Mouse (Mus musculus) neural tube, embryonic 11.5 days (tissue): ENCODE data around the gene Tmed2. TPM values are rescaled to one million over a fixed set of nuclear protein-coding genes. Genes with fewer than 3 reads are reported as not detected.
"Not testable (repeated sequence)": the region's sequence is repeated elsewhere in the genome, so short reads cannot be mapped to it uniquely, and the experiment has no call there.

Experiments used
- ATAC-seq: fragments of 200-750 bp; cut with Nextera tagmentation; 2 replicates; pipeline ENCODE4 v1.8.0; 2017; ENCODE audit warnings: moderate number of reproducible peaks, mild to moderate bottlenecking, moderate TSS enrichment, moderate library complexity; ENCODE audit not compliant: insufficient read depth, low FRiP score, low TSS enrichment
- DNase-seq: peaks from one replicate; pipeline ENCODE4 v3.0.0-alpha.2; 2015; ENCODE audit warnings: low spot score
- H3K27ac ChIP-seq: fragments of 300-500 bp; sonication (generic); 2 replicates; pipeline ENCODE4 v1.5.1; 2014; ENCODE audit warnings: low read depth, mild to moderate bottlenecking, low read length
- H3K27me3 ChIP-seq: fragments of 300-500 bp; sonication (generic); 2 replicates; pipeline ENCODE4 v1.6.1; 2014; ENCODE audit warnings: mild to moderate bottlenecking, low read length, mixed read lengths; ENCODE audit not compliant: control insufficient read depth, insufficient read depth
- H3K36me3 ChIP-seq: fragments of 300-500 bp; sonication (generic); 2 replicates; pipeline ENCODE4 v1.6.1; 2014; ENCODE audit warnings: mild to moderate bottlenecking, low read length, moderate library complexity, mixed read lengths; ENCODE audit not compliant: control insufficient read depth, insufficient read depth
- H3K4me1 ChIP-seq: fragments of 300-500 bp; sonication (generic); 2 replicates; pipeline ENCODE4 v1.6.1; 2014; ENCODE audit warnings: low read length, mixed read lengths; ENCODE audit not compliant: control insufficient read depth, insufficient read depth
- H3K4me2 ChIP-seq: fragments of 300-500 bp; sonication (generic); 2 replicates; pipeline ENCODE4 v1.6.1; 2014; ENCODE audit warnings: low read depth, mild to moderate bottlenecking, moderate library complexity
- H3K4me3 ChIP-seq: fragments of 300-500 bp; sonication (generic); 2 replicates; pipeline ENCODE4 v1.5.1; 2014; ENCODE audit warnings: low read depth, low read length
- H3K9ac ChIP-seq: fragments of 300-500 bp; sonication (generic); 2 replicates; pipeline ENCODE4 v1.6.1; 2014; ENCODE audit warnings: mild to moderate bottlenecking, low read length
- H3K9me3 ChIP-seq: fragments of 300-500 bp; sonication (generic); 2 replicates; pipeline ENCODE4 v1.6.1; 2016; ENCODE audit warnings: low read length; ENCODE audit not compliant: control insufficient read depth
- WGBS: fragments of 180-500 bp; shearing (Covaris S2); extraction: QIAGEN DNeasy Blood & Tissue Kit; methylation state at CpG from one replicate; pipeline ENCODE4 v1.1.7; 2014; 5-methylcytosine and 5-hydroxymethylcytosine counted together
- polyA plus RNA-seq: library from polyadenylated mRNA; unstranded; fragments of >200 nt; fragmentation: Nextera tagmentation; extraction: Ambion mirVana; gene quantifications from 2 replicates; pipeline ENCODE4 v1.2.1, GENCODE M21; 2014

Gene Tmed2
- polyA plus RNA-seq, 1 experiment from 2014 or later: 480 TPM

DNA sequence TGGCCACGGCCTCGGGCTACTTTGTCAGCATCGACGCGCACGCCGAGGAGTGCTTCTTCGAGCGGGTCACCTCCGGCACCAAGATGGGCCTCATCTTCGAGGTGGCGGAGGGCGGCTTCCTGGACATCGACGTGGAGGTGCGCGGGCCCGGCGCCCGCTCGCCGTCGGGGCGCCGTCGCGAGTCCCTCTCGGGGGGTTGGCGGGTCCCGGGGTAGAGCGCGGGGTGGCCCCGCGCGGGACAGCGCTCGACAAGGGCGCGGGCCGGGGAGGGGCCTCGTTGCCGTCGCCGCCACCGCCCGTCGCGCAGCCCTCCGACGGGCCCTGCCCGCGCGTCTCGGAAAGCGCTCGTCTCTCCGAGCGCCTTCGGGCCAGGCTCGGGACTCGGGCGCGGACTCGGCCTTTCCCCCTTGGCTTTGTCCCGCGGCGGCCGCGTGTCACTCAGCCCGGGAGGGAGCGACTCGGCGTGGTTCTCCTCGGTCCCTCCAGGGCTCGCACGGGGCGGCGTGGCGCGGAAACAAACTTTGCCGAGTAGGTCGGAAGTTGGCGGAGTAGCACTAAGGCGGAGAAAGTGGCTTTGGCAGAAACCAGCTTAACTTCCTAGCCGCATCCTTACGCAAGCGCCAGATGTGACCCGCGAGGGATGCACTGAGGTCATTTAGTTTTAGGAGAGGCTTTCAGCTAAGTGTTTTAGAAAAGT is 558 bp downstream of the Tmed2 start:
- Histone ChIP-seq H3K9ac (peak overlapping the region; percentile 87), H3K27me3 (no peaks in the 10 kb centered on the region), H3K36me3 (peaks cover 12% of the 10 kb centered on the region; the same call in 1 of the 2 replicates), H3K9me3 (no peaks in the 10 kb centered on the region), H3K27ac (peak overlapping the region; percentile 56), H3K4me2 (peak overlapping the region; percentile 70), H3K4me1 (peaks cover 5% of the 10 kb centered on the region; the same call in 1 of the 2 replicates), H3K4me3 (peak overlapping the region; percentile 98)
- WGBS: under 1% methylated on average over 76 of the region's 89 CpGs
- DNase-seq: peak; percentile 61
- ATAC-seq: peak; percentile 54

DNA sequence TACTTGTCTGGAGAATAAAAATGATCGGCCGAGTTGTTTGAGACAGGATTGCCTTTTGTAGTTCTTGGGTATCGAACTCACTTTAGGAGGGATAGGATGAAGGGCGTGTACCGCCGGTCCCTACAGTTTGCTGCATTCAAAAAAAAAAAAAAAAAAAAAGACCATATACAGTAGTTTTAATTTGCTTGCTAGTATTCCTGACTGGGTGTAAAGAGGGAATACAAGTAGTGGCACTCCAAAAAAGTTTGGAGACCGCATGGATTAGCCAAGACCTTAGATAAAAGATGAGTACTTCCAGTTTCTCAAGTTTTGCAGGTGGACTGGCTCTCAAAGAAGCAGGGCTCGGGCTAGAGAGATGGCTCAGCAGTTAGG is 1.1 kb downstream of the Tmed2 start:
- Histone ChIP-seq H3K27ac (no peak overlapping the region), H3K36me3 (peaks cover 13% of the 10 kb centered on the region; the same call in 1 of the 2 replicates), H3K27me3 (no peaks in the 10 kb centered on the region), H3K4me2 (peak overlapping the region; percentile 70), H3K9ac (peak overlapping the region; percentile 87), H3K4me3 (peak overlapping the region; percentile 98), H3K9me3 (no peaks in the 10 kb centered on the region), H3K4me1 (peaks cover 5% of the 10 kb centered on the region; the same call in 1 of the 2 replicates)
- no peak for DNase-seq
- WGBS: 15% methylated on average over 8 of the region's 8 CpGs
- no peak for ATAC-seq

DNA sequence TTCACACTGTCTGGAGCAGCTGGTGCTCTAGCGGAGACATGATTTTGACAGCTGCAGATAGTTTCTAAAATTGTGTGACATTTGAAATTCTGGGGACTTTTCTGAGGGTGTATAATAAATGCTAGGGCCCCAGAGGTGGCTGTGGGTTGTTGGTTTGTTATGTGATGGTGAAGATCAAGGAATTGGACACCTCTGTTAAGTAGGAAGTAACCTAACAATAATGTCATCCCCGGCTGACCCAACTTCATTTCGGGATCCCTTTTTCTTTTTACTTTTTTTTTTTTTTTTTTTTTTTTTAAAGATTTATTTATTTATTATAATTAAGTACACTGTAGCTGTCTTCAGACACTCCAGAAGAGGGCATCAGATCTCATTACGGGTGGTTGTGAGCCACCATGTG is 10.2 kb downstream of the Tmed2 start:
- not testable (repeated sequence) for H3K4me1 ChIP-seq, H3K9me3 ChIP-seq, H3K4me3 ChIP-seq, H3K27me3 ChIP-seq, DNase-seq, H3K27ac ChIP-seq, ATAC-seq, H3K9ac ChIP-seq, H3K4me2 ChIP-seq
- WGBS: 87% methylated on average over 4 of the region's 4 CpGs
- H3K36me3 ChIP-seq: peaks cover 12% of the 10 kb centered on the region

DNA sequence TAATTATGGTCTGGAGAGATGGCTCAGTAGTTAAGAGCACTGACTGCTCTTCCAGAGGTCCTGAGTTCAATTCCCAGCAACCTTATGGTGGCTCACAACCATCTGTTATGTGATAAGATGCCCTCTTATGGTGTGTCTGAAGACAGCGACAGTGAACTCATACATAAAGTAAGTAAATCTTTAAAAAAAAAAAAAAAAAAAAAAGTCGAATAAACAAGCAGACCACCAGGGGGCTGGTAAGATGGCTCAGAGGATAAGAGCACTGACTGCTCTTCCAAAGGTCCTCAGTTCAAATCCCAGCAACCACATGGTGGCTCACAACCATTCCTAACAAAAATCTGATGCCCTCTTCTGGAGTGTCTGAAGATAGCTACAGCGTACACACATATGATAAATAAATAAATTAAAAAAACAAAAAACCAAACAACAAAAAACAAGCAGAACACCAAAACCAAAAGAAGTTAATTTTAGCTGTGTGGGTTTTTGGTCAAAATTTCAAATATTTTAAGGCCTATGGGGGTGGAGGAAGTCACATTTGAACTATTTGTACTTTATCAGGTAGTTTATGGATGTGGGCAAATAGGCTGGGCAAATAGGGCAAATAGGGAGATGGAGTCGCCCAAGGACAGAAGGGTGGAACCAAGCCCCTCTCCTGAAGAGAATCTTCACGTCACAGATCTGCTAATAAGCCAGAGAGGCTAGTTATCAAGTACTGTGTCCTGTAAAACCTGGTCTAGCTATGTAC is 11.0 kb downstream of the Tmed2 start:
- not testable (repeated sequence) for H3K9me3 ChIP-seq, DNase-seq, H3K4me1 ChIP-seq, ATAC-seq, H3K36me3 ChIP-seq, H3K27ac ChIP-seq, H3K27me3 ChIP-seq
- 42% methylated on average over 5 of the region's 5 CpGs for WGBS
- H3K4me2 ChIP-seq: peak overlapping the region; percentile 75
- H3K9ac ChIP-seq: peak overlapping the region; percentile 76; the same call in 1 of the 2 replicates
- H3K4me3 ChIP-seq: peak overlapping the region; percentile 85

DNA sequence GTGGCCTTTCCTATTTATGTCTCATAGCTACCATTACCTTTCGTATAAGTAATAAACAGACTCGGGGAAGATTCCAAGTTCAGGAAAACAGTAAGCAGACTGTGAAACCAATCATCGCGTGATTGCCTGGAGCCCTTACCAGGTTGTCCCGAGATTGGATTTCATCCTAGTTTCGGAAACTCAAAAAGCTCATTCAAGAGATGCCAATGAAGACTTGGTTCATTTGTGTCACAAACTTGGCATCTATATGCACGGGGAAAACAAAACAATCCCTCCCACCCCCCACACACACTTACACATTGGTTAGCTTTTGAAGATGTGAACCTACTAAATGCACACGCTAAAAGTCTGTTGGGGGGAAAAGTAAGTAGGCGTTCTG is 11.6 kb downstream of the Tmed2 start:
- H3K9me3 ChIP-seq: no peaks in the 10 kb centered on the region
- H3K27ac ChIP-seq: peak overlapping the region; percentile 65; the same call in 1 of the 2 replicates
- no peaks in the 10 kb centered on the region for H3K27me3 ChIP-seq
- H3K9ac ChIP-seq: peak overlapping the region; percentile 76
- WGBS: 11% methylated on average over 9 of the region's 9 CpGs
- H3K4me3 ChIP-seq: peak overlapping the region; percentile 85
- DNase-seq (no peak), ATAC-seq (no peak)
- peak overlapping the region; percentile 75 for H3K4me2 ChIP-seq
- H3K4me1 ChIP-seq: peaks cover 3% of the 10 kb centered on the region; the same call in 1 of the 2 replicates
- H3K36me3 ChIP-seq: peaks cover 14% of the 10 kb centered on the region

DNA sequence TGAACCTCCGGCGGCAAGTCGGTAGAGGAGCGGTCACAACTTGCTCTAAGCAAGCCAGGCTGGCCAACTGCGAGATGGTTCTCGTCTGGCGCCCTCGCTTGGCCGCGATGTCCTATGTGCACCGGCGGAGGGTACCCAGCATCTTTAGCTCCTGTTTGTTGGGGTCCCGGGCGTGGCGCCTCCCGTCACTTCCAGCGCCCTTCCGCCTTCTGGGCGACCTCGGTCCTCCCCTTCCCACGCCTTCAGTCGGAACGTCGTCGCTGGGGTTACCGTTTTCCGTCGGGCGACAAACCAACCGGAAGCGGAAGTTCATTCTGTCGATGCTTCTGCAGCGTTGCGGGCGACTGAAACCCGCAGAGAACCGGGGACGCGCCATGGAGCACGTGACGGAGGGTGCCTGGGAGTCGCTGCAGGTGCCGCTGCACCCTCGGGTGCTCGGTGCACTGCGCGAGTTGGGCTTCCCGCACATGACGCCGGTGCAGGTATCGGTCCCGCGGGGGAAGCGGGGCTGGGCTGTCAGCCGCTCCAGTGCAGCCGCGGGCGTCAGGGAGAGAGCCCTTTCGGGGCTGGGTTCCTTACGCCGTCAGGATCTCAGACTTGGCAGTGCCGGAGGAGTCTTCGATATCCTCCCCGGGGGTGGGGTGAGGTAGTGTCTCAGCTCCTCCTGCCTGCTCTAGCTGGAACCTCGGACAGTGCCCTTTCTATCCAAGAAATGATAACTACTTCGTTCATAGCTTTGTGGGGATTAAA is 12.2 kb downstream of the Tmed2 start, which contains the start of gene Ddx55:
Gene Ddx55 (plus strand): TSS at position 307 of the 750 bp plus-strand sequence.
- Histone ChIP-seq H3K36me3 (peaks cover 17% of the 10 kb centered on the region), H3K4me3 (peak within 1 kb of the TSS; percentile 85), H3K27ac (peak within 1 kb of the TSS; percentile 65), H3K9me3 (no peaks in the 10 kb centered on the region), H3K9ac (peak within 1 kb of the TSS; percentile 76), H3K4me1 (peaks cover 3% of the 10 kb centered on the region; the same call in 1 of the 2 replicates), H3K4me2 (peak within 1 kb of the TSS; percentile 75), H3K27me3 (no peaks in the 10 kb centered on the region)
- DNase-seq (peak; percentile 94), ATAC-seq (peak; percentile 85)
- WGBS: under 1% methylated on average over 66 of the region's 66 CpGs

- Histone ChIP-seq H3K4me1 (peaks cover 3% of the 10 kb centered on the region; the same call in 1 of the 2 replicates), H3K27ac (no peak overlapping the region), H3K9me3 (no peaks in the 10 kb centered on the region), H3K9ac (no peak overlapping the region), H3K4me2 (peak overlapping the region; percentile 75), H3K36me3 (peaks cover 14% of the 10 kb centered on the region), H3K27me3 (no peaks in the 10 kb centered on the region), H3K4me3 (peak overlapping the region; percentile 85)
- WGBS: 84% methylated on average over 6 of the region's 6 CpGs
- ATAC-seq: no peak
- DNase-seq: no peak
Measured at GRCm38 (mm10) chr5:124553607-124554006, 13.1 kb downstream of the Tmed2 start.

DNA sequence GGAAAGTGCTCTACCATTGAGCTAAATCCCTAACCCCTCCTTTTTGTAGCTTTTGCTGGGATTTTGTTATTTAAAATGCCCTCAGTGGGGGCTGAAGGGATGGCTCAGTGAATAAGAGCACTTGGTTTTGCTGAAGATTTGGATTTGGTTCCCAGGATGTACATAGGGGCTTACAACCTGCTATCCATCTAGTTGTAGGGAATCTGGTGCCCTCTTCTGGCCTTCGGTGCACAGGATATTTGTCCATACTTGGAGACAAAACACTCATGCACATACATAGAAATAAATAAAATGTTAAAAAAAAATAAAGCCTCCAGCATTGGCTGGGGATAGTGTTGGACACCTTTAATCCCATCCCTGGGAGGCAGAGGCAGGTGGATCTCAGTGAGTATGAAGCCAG is 14.7 kb downstream of the Tmed2 start:
- Histone ChIP-seq H3K9me3 (no peaks in the 10 kb centered on the region), H3K4me3 (no peak overlapping the region), H3K9ac (no peak overlapping the region), H3K27ac (no peak overlapping the region), H3K36me3 (peaks cover 12% of the 10 kb centered on the region), H3K27me3 (no peaks in the 10 kb centered on the region), H3K4me1 (peaks cover 3% of the 10 kb centered on the region; the same call in 1 of the 2 replicates), H3K4me2 (no peak overlapping the region)
- ATAC-seq (no peak), DNase-seq (no peak)
- 79% methylated on average over 1 of the region's 1 CpGs for WGBS
